In genomic region chr7:101834903-101835302, GRCm38 (mm10) we compare ENCODE assay signal across 10 mouse cellular contexts. TPM values are rescaled to one million over a fixed set of nuclear protein-coding genes. Genes with fewer than 3 reads are reported as not detected.
DNase-seq lines count a peak whose midpoint lies in the region; ATAC-seq and TF ChIP-seq lines count a peak whose summit lies in the region.
"Had no signal": no experiment of that assay in that cellular context is flagged by ENCODE, and none has a peak within 500 bp of the region (broad histone marks: within the 10 kb centered on the region; RNA-seq: fewer than 3 reads in every experiment).

No protein-coding gene starts in this region.

- no peak for DNase-seq in heart, postnatal 0 days (ENCODE audit: low spot score)
- no peak for DNase-seq in heart, adult 11 months
- no peak for DNase-seq in embryonic facial prominence, embryonic 10.5 days (ENCODE audit: low spot score)
- DNase-seq in hindbrain, embryonic 11.5 days (ENCODE audit: low spot score): peak; percentile 24
- DNase-seq in midbrain, embryonic 14.5 days: peak; percentile 25
- no peak for DNase-seq in right cerebral cortex, postnatal 14 days
- no peak for DNase-seq in right cerebral cortex, adult 18-20 months
- DNase-seq in urinary bladder, postnatal 14 days (ENCODE audit: low spot score): no peak

- peak overlapping the region; percentile 89 for H3K4me2 ChIP-seq in heart, postnatal 0 days (ENCODE audit: low read depth, low read length)
- no peak overlapping the region for H3K4me2 ChIP-seq in hindbrain, embryonic 11.5 days (replicated peaks; ENCODE audit: low read depth, low read length)
- H3K4me2 ChIP-seq in midbrain, embryonic 14.5 days (ENCODE audit: low read length): peak overlapping the region; percentile 98

- H3K27ac ChIP-seq in heart, postnatal 0 days (ENCODE audit: low read depth): 0 out of 2 replicates have a peak overlapping the region, but pooled peaks have one; percentile 5
- peak overlapping the region; percentile 100; the same call in 1 of the 2 replicates for H3K27ac ChIP-seq in embryonic facial prominence, embryonic 10.5 days (replicated peaks)
- H3K27ac ChIP-seq in hindbrain, embryonic 11.5 days (ENCODE audit: low read depth, low read length): peak overlapping the region; percentile 24; the same call in 1 of the 2 replicates
- H3K27ac ChIP-seq in midbrain, embryonic 14.5 days (replicated peaks; ENCODE audit: low read depth, low read length): 0 out of 2 replicates have a peak overlapping the region, but pooled peaks have one; percentile 37

- no peak overlapping the region for H3K9ac ChIP-seq in heart, postnatal 0 days (replicated peaks; ENCODE audit: low read depth, low read length)
- no peak overlapping the region for H3K9ac ChIP-seq in hindbrain, embryonic 11.5 days (ENCODE audit: low read depth, low read length)
- H3K9ac ChIP-seq in midbrain, embryonic 14.5 days (replicated peaks; ENCODE audit: low read length): no peak overlapping the region

- TF ChIP-seq EP300 in heart, postnatal 0 days (IDR thresholded peaks at IDR 0.05; ENCODE audit: low read depth): no peak

- WGBS in heart, postnatal 0 days: 48% methylated on average over 3 of the region's 3 CpGs
- WGBS in embryonic facial prominence, embryonic 10.5 days: 72% methylated on average over 3 of the region's 3 CpGs
- WGBS in hindbrain, embryonic 11.5 days: 55% methylated on average over 3 of the region's 3 CpGs
- 41% methylated on average over 3 of the region's 3 CpGs for WGBS in midbrain, embryonic 14.5 days

- 0 out of 2 replicates have a peak overlapping the region, but pooled peaks have one; percentile 79 for H3K4me3 ChIP-seq in heart, postnatal 0 days (ENCODE audit: low read depth, low read length)
- peak overlapping the region; percentile 88 for H3K4me3 ChIP-seq in embryonic facial prominence, embryonic 10.5 days
- peak overlapping the region; percentile 0; the same call in 1 of the 2 replicates for H3K4me3 ChIP-seq in hindbrain, embryonic 11.5 days (ENCODE audit: low read depth, low read length)
- no peak overlapping the region for H3K4me3 ChIP-seq in midbrain, embryonic 14.5 days (replicated peaks; ENCODE audit: low read depth, low read length)

- peaks cover 8% of the 10 kb centered on the region for H3K4me1 ChIP-seq in heart, postnatal 0 days (ENCODE audit: control insufficient read depth, insufficient read depth)
- H3K4me1 ChIP-seq in embryonic facial prominence, embryonic 10.5 days: peaks cover 43% of the 10 kb centered on the region
- peaks cover 6% of the 10 kb centered on the region; the same call in 1 of the 2 replicates for H3K4me1 ChIP-seq in hindbrain, embryonic 11.5 days (replicated peaks; ENCODE audit: control insufficient read depth, insufficient read depth, low read length)
- H3K4me1 ChIP-seq in midbrain, embryonic 14.5 days (ENCODE audit: control insufficient read depth, insufficient read depth, low read length): peaks cover 16% of the 10 kb centered on the region; the same call in 1 of the 2 replicates

- ATAC-seq in heart, postnatal 0 days (ENCODE audit: insufficient read depth, low read depth): no peak
- ATAC-seq in hindbrain, embryonic 11.5 days (ENCODE audit: low FRiP score): no peak
- ATAC-seq in midbrain, embryonic 14.5 days (ENCODE audit: low FRiP score, low TSS enrichment): no peak

- TF ChIP-seq CTCF in heart, postnatal 0 days (IDR thresholded peaks at IDR 0.05; ENCODE audit: low read depth): no peak

- H3K9me3 ChIP-seq in heart, postnatal 0 days (replicated peaks; ENCODE audit: control insufficient read depth, low read length): no peaks in the 10 kb centered on the region
- no peaks in the 10 kb centered on the region for H3K9me3 ChIP-seq in embryonic facial prominence, embryonic 10.5 days
- H3K9me3 ChIP-seq in hindbrain, embryonic 11.5 days (ENCODE audit: control insufficient read depth, low read length): no peaks in the 10 kb centered on the region
- H3K9me3 ChIP-seq in midbrain, embryonic 14.5 days (ENCODE audit: control insufficient read depth, low read length): no peaks in the 10 kb centered on the region

- peaks cover 38% of the 10 kb centered on the region for H3K36me3 ChIP-seq in heart, postnatal 0 days (replicated peaks; ENCODE audit: control insufficient read depth, insufficient read depth, low read length)
- H3K36me3 ChIP-seq in embryonic facial prominence, embryonic 10.5 days (replicated peaks): peaks cover 46% of the 10 kb centered on the region
- peaks cover 12% of the 10 kb centered on the region for H3K36me3 ChIP-seq in hindbrain, embryonic 11.5 days (ENCODE audit: control insufficient read depth, insufficient read depth, low read length)
- H3K36me3 ChIP-seq in midbrain, embryonic 14.5 days (ENCODE audit: control insufficient read depth, insufficient read depth, low read length): peaks cover 16% of the 10 kb centered on the region

- H3K27me3 ChIP-seq in heart, postnatal 0 days (ENCODE audit: control insufficient read depth, insufficient read depth, low read length): no peaks in the 10 kb centered on the region
- no peaks in the 10 kb centered on the region for H3K27me3 ChIP-seq in embryonic facial prominence, embryonic 10.5 days (replicated peaks; ENCODE audit: low read depth, poor library complexity, severe bottlenecking)
- no peaks in the 10 kb centered on the region for H3K27me3 ChIP-seq in hindbrain, embryonic 11.5 days (ENCODE audit: control insufficient read depth, insufficient read depth, low read length)
- H3K27me3 ChIP-seq in midbrain, embryonic 14.5 days (ENCODE audit: control insufficient read depth, insufficient read depth, low read length): peaks cover 4% of the 10 kb centered on the region; the same call in 1 of the 2 replicates

RNA-seq across cellular contexts. Expression of gene Inppl1, which starts 3.1 kb away (rescaled TPM):
- 98.2 and 98.3 TPM in 2 replicates for total RNA-seq in heart, postnatal 0 days (2014; rRNA removed; ENCODE audit: low replicate concordance)
- polyA plus RNA-seq in heart, postnatal 0 days (2015; fragmentation: Nextera tagmentation; extraction: Ambion mirVana): 45.0 and 47.5 TPM in 2 replicates
- 38.4 and 46.7 TPM in 2 replicates for polyA plus RNA-seq in embryonic facial prominence, embryonic 10.5 days (2016; fragmentation: Nextera tagmentation; extraction: Ambion mirVana)
- 22.5 and 25.2 TPM in 2 replicates for polyA plus RNA-seq in hindbrain, embryonic 11.5 days (2014; fragmentation: Nextera tagmentation; extraction: Ambion mirVana)
- polyA plus RNA-seq in midbrain, embryonic 14.5 days (2014; fragmentation: Nextera tagmentation; extraction: Ambion mirVana): 8.9 and 9.7 TPM in 2 replicates

RNA-seq across cellular contexts. Expression of gene Phox2a, which starts 16.8 kb away (rescaled TPM):
- total RNA-seq in heart, postnatal 0 days (2014; rRNA removed; ENCODE audit: low replicate concordance): not detected in 2 replicates
- polyA plus RNA-seq in heart, postnatal 0 days (2015; fragmentation: Nextera tagmentation; extraction: Ambion mirVana): 0.07 and 0.33 TPM in 2 replicates
- 0.26 and 1.2 TPM in 2 replicates for polyA plus RNA-seq in embryonic facial prominence, embryonic 10.5 days (2016; fragmentation: Nextera tagmentation; extraction: Ambion mirVana)
- polyA plus RNA-seq in hindbrain, embryonic 11.5 days (2014; fragmentation: Nextera tagmentation; extraction: Ambion mirVana): 5.2 and 6.3 TPM in 2 replicates
- 0.84 and 1.00 TPM in 2 replicates for polyA plus RNA-seq in midbrain, embryonic 14.5 days (2014; fragmentation: Nextera tagmentation; extraction: Ambion mirVana)
- total RNA-seq: left cerebral cortex, postnatal 14 days had no signal
- polyA plus RNA-seq: cortical plate, adult 2 months had no signal

RNA-seq across cellular contexts. Expression of gene Folr2, which starts 22.1 kb away (rescaled TPM):
- 0.77 and 2.6 TPM in 2 replicates for total RNA-seq in heart, postnatal 0 days (2014; rRNA removed; ENCODE audit: low replicate concordance)
- polyA plus RNA-seq in heart, postnatal 0 days (2015; fragmentation: Nextera tagmentation; extraction: Ambion mirVana): 0.86 and 1.0 TPM in 2 replicates
- polyA plus RNA-seq in embryonic facial prominence, embryonic 10.5 days (2016; fragmentation: Nextera tagmentation; extraction: Ambion mirVana): 0.49 TPM in 1 of 2 replicates, not detected in the other
- 0.73 and 2.1 TPM in 2 replicates for polyA plus RNA-seq in hindbrain, embryonic 11.5 days (2014; fragmentation: Nextera tagmentation; extraction: Ambion mirVana)
- 2.5 TPM in 1 of 2 replicates, not detected in the other for polyA plus RNA-seq in midbrain, embryonic 14.5 days (2014; fragmentation: Nextera tagmentation; extraction: Ambion mirVana)

RNA-seq across cellular contexts. Expression of gene Anapc15, which starts 28.6 kb away (rescaled TPM):
- 45.1 and 51.8 TPM in 2 replicates for total RNA-seq in heart, postnatal 0 days (2014; rRNA removed; ENCODE audit: low replicate concordance)
- polyA plus RNA-seq in heart, postnatal 0 days (2015; fragmentation: Nextera tagmentation; extraction: Ambion mirVana): 37.7 and 38.7 TPM in 2 replicates
- polyA plus RNA-seq in embryonic facial prominence, embryonic 10.5 days (2016; fragmentation: Nextera tagmentation; extraction: Ambion mirVana): 118 and 119 TPM in 2 replicates
- polyA plus RNA-seq in hindbrain, embryonic 11.5 days (2014; fragmentation: Nextera tagmentation; extraction: Ambion mirVana): 90.2 and 91.3 TPM in 2 replicates
- 77.1 and 81.6 TPM in 2 replicates for polyA plus RNA-seq in midbrain, embryonic 14.5 days (2014; fragmentation: Nextera tagmentation; extraction: Ambion mirVana)

RNA-seq across cellular contexts. Expression of gene Folr1, which starts 35.7 kb away (rescaled TPM):
- total RNA-seq in heart, postnatal 0 days (2014; rRNA removed; ENCODE audit: low replicate concordance): 1.3 and 81.7 TPM in 2 replicates
- 2.9 and 3.3 TPM in 2 replicates for polyA plus RNA-seq in heart, postnatal 0 days (2015; fragmentation: Nextera tagmentation; extraction: Ambion mirVana)
- 1.2 and 2.4 TPM in 2 replicates for polyA plus RNA-seq in embryonic facial prominence, embryonic 10.5 days (2016; fragmentation: Nextera tagmentation; extraction: Ambion mirVana)
- 11.5 and 12.1 TPM in 2 replicates for polyA plus RNA-seq in hindbrain, embryonic 11.5 days (2014; fragmentation: Nextera tagmentation; extraction: Ambion mirVana)
- polyA plus RNA-seq in midbrain, embryonic 14.5 days (2014; fragmentation: Nextera tagmentation; extraction: Ambion mirVana): 6.7 and 7.9 TPM in 2 replicates

Comparison
In these comparisons a context has a peak if more than half of its experiments do, and no peak if none do; other contexts are left out.
1. DNase-seq: peak in hindbrain, embryonic 11.5 days (single experiment) and midbrain, embryonic 14.5 days (single experiment); none in heart, postnatal 0 days (single experiment), heart, adult 11 months (single experiment), embryonic facial prominence, embryonic 10.5 days (single experiment), right cerebral cortex, postnatal 14 days (single experiment), right cerebral cortex, adult 18-20 months (single experiment) and urinary bladder, postnatal 14 days (single experiment).
2. H3K27ac ChIP-seq: peak in every context shown above with its lines; median percentile 100 in embryonic facial prominence, embryonic 10.5 days; 37 in midbrain, embryonic 14.5 days; 24 in hindbrain, embryonic 11.5 days; 5 in heart, postnatal 0 days.